Mouse (Mus musculus): ENCODE results near the gene Ccdc15.
A peak's percentile ranks its signal among the peaks of the same experiment; 100 is the strongest.
"Not testable (repeated sequence)": the region's sequence is repeated elsewhere in the genome, so short reads cannot be mapped to it uniquely, and the experiment has no call there.

Gene Ccdc15

DNA sequence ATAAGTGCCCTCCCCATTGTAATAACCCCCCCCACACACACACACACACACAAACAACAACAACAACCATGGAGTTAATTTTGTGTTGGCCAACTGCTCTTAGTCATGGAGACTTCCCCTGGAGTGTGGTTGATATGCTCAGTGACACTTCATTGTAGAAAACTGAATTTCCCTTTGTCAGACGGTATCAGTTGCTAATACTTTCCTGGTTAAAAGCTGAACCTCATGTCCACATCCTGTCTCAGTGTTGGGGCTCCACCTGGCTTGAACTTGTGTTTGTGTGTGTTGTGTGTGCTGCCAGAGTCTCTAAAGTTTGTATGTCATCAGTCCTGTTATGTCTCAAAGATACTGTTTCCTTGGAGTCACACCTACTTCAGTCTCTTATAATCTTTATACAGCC is 6.3 kb upstream of the Ccdc15 start:
- no peak for DNase-seq (ENCODE audit: extremely low read depth, insufficient read length, low spot score)

DNA sequence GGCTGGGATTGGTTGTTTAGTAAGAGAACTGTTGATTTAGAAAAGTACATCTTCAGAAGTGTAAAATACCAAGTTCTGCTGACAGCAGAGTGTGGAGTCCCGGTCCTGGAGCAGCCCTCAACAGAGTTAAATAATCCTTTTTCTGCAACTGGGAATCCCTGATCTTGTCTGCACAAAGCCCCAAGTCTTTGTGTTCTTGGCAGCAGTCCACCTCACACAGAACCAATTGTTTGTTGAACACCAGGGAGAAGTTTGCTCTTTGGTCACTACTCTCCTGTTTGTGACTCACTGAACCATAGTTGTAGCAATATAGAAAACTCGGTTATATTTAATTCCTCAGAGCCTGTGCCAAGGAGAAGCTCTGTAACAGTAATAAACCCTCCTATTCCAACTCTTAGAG is 3.0 kb upstream of the Ccdc15 start:
- DNase-seq (ENCODE audit: extremely low read depth, insufficient read length, low spot score): no peak

DNA sequence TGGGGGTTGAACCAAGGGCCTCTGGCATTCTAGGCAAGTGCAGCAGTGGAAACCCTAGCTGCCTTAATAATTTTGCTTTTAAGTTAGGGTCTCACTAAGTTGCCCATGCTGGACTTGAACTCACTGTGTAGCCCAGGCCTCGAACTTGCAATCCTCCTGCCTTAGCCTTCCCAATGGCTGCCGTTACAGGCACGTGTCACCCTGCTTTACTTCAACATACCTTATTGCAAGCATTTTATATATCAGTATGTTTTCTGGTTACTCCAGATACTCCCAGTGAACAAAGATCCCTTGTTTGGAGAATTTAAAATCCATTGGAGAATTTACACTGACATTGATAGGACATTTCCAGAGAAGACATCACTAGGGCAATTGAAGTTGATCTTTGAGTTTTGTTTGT is 818 bp upstream of the Ccdc15 start:
- DNase-seq (ENCODE audit: extremely low read depth, insufficient read length, low spot score): no peak

DNA sequence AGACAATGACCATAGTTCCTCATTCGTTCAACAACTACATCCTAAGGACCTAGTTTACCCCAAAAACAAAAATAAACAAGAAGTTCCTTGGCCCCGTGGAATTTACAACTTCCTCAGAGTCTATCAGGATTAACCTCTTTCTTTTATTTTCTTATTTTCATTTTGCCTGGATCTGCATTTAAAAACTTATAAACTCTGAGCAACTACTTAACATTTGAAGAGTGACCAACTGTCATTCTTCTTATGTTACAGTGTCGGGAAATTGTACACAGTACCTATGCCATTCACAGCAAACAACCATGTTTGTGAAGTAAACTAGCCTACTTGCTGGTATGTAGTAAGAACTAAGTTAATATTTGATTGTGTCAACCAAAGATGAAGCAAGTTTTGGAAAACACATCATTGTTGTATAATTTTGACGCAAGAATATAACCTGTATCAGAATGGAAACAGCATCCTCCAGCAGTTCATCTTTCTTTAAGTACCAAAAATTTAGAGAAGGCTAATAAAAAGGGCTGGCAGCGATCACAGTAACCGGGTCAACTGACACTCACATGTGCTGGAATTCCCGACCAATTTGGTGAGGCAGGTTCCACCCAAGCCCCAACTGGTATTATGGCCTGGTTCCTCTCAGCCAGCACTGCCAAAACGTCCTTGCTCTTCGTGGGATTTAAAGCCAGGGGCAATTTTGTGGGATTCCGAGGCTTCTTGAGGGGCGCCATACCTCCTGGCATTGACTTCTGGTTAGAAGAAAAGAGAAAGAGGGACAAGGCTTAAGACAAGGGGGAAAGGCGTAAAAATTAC is 846 bp downstream of the Ccdc15 start:
- DNase-seq (ENCODE audit: extremely low read depth, insufficient read length, low spot score): no peak

GRCm38 (mm10) chr9:37345406-37345805 is 2.8 kb downstream of the Ccdc15 start:
- DNase-seq (ENCODE audit: extremely low read depth, insufficient read length, low spot score): no peak

DNA sequence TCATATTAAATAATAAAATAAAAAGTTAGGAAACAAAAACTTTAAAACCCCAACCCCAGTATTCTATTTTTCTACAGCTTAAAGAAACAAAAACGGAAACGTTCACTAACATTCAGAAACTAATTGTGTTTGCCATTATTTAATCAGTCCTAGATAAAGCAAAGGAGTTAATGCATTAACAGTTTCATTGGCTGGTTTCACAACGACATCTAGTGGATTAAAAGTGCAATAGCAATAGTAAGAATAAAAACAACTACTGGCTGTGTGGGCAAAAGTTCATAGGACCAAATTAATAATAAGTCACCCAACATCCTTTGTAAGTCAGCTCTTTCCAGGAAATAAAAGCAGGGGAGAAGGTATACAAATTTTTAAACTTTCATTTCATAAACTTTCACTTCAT is 18.8 kb downstream of the Ccdc15 start:
- DNase-seq (ENCODE audit: extremely low read depth, insufficient read length, low spot score): peak; percentile 4

DNA sequence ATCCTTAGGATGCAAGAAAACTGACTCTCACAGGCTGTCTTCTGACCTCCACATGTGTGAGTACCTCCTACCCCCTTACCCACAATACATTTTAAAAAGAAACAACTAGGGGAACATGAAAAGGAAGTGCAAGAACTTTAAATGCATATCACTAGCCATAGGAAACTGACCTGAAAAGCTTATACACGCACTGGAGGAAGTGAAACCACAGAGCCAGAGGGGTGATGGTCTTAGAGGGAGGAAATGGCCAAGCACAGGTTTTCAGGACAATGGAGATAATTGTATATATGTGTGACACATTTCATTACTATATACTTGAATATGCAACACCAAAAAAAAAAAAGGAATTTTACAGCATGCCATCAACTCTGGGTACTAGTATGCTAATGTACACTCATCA is 46.5 kb downstream of the Ccdc15 start:
- DNase-seq (ENCODE audit: extremely low read depth, insufficient read length, low spot score): no peak

GRCm38 (mm10) chr9:37300501-37300900 is 47.7 kb downstream of the Ccdc15 start:
- not testable (repeated sequence) for DNase-seq (ENCODE audit: extremely low read depth, insufficient read length, low spot score)

DNA sequence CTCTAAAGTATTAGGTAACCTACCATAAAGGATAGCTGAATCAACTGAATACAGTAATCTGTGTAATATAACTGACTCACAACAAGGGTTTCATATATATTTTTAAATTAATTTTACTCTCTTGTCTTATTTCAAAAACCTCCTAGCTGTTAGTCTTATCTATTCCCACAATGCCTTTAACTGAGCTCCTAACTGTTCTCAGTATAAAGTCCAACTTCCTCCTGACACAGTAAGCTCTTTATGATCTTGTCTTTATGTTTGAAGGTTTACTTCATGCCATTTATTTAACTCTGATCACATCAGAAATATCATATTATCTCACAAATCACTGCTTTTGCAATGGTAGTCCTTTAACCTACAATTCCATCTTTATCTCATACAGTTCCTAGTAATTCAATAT is 52.6 kb downstream of the Ccdc15 start:
- DNase-seq (ENCODE audit: extremely low read depth, insufficient read length, low spot score): no peak

DNA sequence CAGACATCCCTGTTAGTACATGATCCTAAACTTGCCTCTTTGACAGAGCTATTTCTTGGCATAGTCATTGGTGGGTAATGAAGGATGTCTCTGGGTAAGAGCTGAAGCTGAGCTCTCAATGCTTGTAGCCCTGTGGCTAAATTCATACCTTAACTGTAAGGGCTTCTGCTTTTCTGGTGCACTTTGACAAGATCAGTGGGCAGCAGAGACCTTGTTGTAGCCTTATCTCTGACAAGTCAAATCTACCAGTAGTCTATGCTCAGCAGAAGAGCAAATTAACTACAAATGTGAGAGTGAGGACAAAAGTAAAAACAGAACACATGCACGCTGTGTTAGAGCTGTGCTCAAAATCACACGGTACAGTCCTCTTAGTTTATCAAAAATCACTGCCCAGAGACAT is 81.6 kb downstream of the Ccdc15 start:
- no peak for DNase-seq (ENCODE audit: extremely low read depth, insufficient read length, low spot score)

DNA sequence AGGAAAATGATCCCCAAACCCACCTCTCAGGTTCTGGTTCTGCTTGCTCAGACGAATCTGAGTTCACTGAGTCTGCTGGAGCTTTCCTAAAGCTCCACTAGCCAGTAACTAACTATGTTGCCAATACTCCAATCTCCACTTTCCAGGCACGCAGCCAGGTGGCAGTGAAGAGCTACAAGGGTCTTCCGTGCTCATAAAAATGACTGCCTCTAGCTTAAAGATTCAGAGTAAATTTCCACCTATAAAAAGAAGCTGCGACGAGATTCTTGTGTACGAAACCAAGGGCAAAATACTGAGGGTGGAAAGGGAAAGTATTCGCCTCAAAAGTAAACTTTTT is 92.4 kb downstream of the Ccdc15 start:
- no peak for DNase-seq (ENCODE audit: extremely low read depth, insufficient read length, low spot score)

GRCm38 (mm10) chr9:37255149-37255888 is 92.9 kb downstream of the Ccdc15 start, which contains the start of gene Slc37a2:
Gene Slc37a2 (minus strand): TSS chr9:37255738.
- peak; percentile 78 for DNase-seq (ENCODE audit: extremely low read depth, insufficient read length, low spot score)

- DNase-seq (ENCODE audit: extremely low read depth, insufficient read length, low spot score): no peak
Measured at GRCm38 (mm10) chr9:37254531-37255110, 93.6 kb downstream of the Ccdc15 start.

DNA sequence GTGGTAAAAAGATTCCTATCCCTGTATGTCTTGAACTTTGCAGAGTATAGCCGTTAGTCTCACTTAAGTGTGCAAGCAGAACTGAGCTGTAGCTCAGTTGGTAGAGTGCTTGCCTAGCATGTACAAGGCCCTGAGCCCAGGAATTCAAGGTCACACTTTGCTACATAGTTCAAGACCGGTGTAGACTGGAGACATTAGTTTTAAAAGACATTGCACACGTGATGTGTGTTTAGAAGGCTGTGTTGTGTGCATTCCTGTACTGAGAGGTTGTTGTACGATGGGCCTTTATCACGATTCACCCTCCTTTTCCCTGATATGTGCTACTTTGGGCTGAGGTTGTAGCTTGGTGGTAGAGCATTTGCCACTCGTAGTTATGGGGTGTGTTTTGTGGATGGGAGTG is 97.6 kb downstream of the Ccdc15 start:
- no peak for DNase-seq (ENCODE audit: extremely low read depth, insufficient read length, low spot score)

DNA sequence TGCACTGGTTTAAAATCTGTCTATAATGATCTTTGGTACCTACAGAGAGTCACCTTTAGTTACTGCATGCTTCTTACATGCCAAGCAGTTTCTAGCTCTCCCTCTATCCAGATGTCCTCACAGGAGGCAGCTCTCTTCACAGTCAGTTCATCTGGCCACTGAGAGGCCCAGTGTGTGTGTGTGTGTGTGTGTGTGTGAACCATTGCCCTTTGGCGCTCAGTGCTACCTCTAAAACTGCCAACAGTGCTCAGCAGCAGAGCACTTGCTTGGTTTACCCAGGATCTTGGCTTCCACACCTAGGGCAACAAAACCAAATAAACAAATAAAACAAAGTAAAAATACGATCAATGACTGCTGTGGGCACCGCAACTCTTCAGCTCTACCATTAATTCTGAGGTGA is 98.3 kb downstream of the Ccdc15 start:
- no peak for DNase-seq (ENCODE audit: extremely low read depth, insufficient read length, low spot score)

GRCm38 (mm10) chr9:37248381-37248906 is 99.8 kb downstream of the Ccdc15 start:
- no peak for DNase-seq (ENCODE audit: extremely low read depth, insufficient read length, low spot score)

GRCm38 (mm10) chr9:37247429-37247828 is 100.8 kb downstream of the Ccdc15 start:
- no peak for DNase-seq (ENCODE audit: extremely low read depth, insufficient read length, low spot score)

- no peak for DNase-seq (ENCODE audit: extremely low read depth, insufficient read length, low spot score)
Measured at GRCm38 (mm10) chr9:37245810-37246209, 102.4 kb downstream of the Ccdc15 start.

- DNase-seq (ENCODE audit: extremely low read depth, insufficient read length, low spot score): no peak
Measured at GRCm38 (mm10) chr9:37245404-37245803, 102.8 kb downstream of the Ccdc15 start.

- no peak for DNase-seq (ENCODE audit: extremely low read depth, insufficient read length, low spot score)
Measured at GRCm38 (mm10) chr9:37244600-37244999, 103.6 kb downstream of the Ccdc15 start.

GRCm38 (mm10) chr9:37242764-37243163 is 105.5 kb downstream of the Ccdc15 start:
- no peak for DNase-seq (ENCODE audit: extremely low read depth, insufficient read length, low spot score)

Data from 3134 (cell line).